Mouse (Mus musculus) neural tube, embryonic 15.5 days (tissue): ENCODE results near the gene Eps8l2. TPM values are rescaled to one million over a fixed set of nuclear protein-coding genes. Genes with fewer than 3 reads are reported as not detected.
"Not testable (repeated sequence)": the region's sequence is repeated elsewhere in the genome, so short reads cannot be mapped to it uniquely, and the experiment has no call there.

Source experiments
- ATAC-seq: fragments of 200-750 bp; cut with Nextera tagmentation; 2 replicates; pipeline ENCODE4 v1.8.0; 2017; ENCODE audit warnings: mild to moderate bottlenecking, moderate TSS enrichment, moderate library complexity; ENCODE audit not compliant: low FRiP score
- H3K27ac ChIP-seq: fragments of 300-500 bp; sonication (generic); replicated peaks from 2 replicates; pipeline ENCODE4 v1.5.1; 2015; ENCODE audit warnings: mild to moderate bottlenecking, inconsistent platforms
- H3K27me3 ChIP-seq: fragments of 300-500 bp; sonication (generic); replicated peaks from 2 replicates; pipeline ENCODE4 v1.6.1; 2015; ENCODE audit warnings: inconsistent platforms
- H3K36me3 ChIP-seq: fragments of 300-500 bp; sonication (generic); 2 replicates; pipeline ENCODE4 v1.6.1; 2015; ENCODE audit warnings: inconsistent platforms
- H3K4me1 ChIP-seq: fragments of 300-500 bp; sonication (generic); 2 replicates; pipeline ENCODE4 v1.6.1; 2015; ENCODE audit warnings: inconsistent platforms
- H3K4me2 ChIP-seq: fragments of 300-500 bp; sonication (generic); 2 replicates; pipeline ENCODE4 v1.6.1; 2015; ENCODE audit warnings: inconsistent platforms, mild to moderate bottlenecking, moderate library complexity
- H3K4me3 ChIP-seq: fragments of 300-500 bp; sonication (generic); replicated peaks from 2 replicates; pipeline ENCODE4 v1.5.1; 2015; ENCODE audit warnings: mild to moderate bottlenecking, inconsistent platforms
- H3K9ac ChIP-seq: fragments of 300-500 bp; sonication (generic); replicated peaks from 2 replicates; pipeline ENCODE4 v1.6.1; 2015; ENCODE audit warnings: mild to moderate bottlenecking, inconsistent platforms
- H3K9me3 ChIP-seq: fragments of 300-500 bp; sonication (generic); replicated peaks from 2 replicates; pipeline ENCODE4 v1.6.1; 2016; ENCODE audit warnings: inconsistent platforms
- WGBS: fragments of 180-500 bp; shearing (Covaris S2); methylation state at CpG from one replicate; pipeline ENCODE4 v1.1.7; 2015; ENCODE audit warnings: mixed read lengths; 5-methylcytosine and 5-hydroxymethylcytosine counted together
- polyA plus RNA-seq: library from polyadenylated mRNA; unstranded; fragments of >200 nt; fragmentation: Nextera tagmentation; extraction: Ambion mirVana; gene quantifications from 2 replicates; pipeline ENCODE4 v1.2.1, GENCODE M21; 2015

Gene Eps8l2
- polyA plus RNA-seq, 1 experiment from 2014 or later = 0.23 TPM

DNA sequence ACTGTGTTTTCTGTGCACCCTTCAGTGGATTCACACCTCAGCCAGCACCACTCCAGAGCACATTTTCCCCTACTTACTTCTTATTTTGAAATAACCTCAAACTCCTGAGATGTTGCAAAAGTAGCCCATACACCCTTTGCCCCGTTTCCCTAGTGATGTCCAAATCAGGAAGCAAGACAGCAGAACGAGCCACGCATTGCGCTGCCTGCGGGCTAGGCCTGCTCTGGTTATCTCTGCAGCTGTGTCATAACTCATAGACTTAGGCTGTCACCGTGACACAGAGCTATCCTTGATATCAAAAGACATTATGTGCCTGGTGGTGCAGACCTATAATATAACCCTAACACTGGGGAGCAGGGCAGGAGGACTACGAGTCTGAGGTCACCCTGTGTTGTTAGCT is 55.5 kb downstream of the Eps8l2 start:
- Histone ChIP-seq H3K9ac (no peak overlapping the region), H3K27me3 (no peaks in the 10 kb centered on the region), H3K4me1 (peaks cover 16% of the 10 kb centered on the region), H3K4me2 (no peak overlapping the region), H3K4me3 (no peak overlapping the region), H3K9me3 (no peaks in the 10 kb centered on the region), H3K36me3 (peaks cover 32% of the 10 kb centered on the region), H3K27ac (no peak overlapping the region)
- WGBS = 90% methylated on average over 7 of the region's 7 CpGs
- no peak for ATAC-seq

DNA sequence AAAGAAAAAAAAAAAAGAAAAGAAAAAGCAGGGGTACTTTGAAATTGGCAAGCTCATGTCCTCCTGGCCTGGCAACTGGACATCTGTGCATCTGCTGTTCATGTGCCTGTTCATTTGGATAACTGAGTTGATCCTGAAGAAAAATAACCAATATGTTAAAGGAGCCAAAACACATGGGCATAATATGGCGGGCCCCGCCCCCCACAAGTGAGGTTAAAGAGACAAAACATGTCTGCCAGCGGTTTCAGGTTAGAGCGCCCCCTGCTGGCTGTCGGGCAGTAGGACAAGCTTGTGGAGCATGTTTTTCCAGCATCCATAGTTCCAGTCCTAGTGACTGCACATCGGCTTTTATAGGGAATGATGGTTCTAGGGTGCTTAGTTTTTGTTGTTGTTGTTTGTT is 56.1 kb downstream of the Eps8l2 start:
- Histone ChIP-seq H3K4me2 (no peak overlapping the region), H3K27me3 (no peaks in the 10 kb centered on the region), H3K4me1 (peaks cover 16% of the 10 kb centered on the region), H3K9me3 (no peaks in the 10 kb centered on the region), H3K9ac (no peak overlapping the region), H3K27ac (no peak overlapping the region), H3K36me3 (peaks cover 37% of the 10 kb centered on the region), H3K4me3 (no peak overlapping the region)
- 22% methylated on average over 6 of the region's 6 CpGs for WGBS
- ATAC-seq = no peak

DNA sequence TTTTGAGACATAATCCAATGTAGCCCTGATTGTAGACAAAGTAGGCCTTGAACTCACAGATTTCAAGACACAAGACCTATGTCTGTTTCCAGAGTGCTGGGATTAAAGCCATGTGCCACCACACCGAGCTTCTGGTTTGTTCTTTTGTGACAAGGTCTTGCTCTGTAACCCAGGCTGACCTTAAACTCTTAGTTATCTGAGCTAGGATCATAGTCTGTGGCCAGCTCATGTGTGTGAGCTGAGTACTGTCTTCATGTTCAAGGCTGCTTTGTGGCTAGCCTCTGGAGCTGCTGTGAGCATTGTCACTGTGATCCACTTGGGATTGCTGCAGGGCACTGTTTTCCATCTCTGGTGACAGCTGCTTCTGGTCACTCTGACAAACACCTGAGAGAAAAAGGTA is 56.7 kb downstream of the Eps8l2 start:
- H3K4me2 ChIP-seq = no peak overlapping the region
- no peaks in the 10 kb centered on the region for H3K27me3 ChIP-seq
- H3K9me3 ChIP-seq = no peaks in the 10 kb centered on the region
- no peak for ATAC-seq
- no peak overlapping the region for H3K27ac ChIP-seq
- no peak overlapping the region for H3K9ac ChIP-seq
- H3K4me1 ChIP-seq = peaks cover 16% of the 10 kb centered on the region
- H3K4me3 ChIP-seq = no peak overlapping the region
- 90% methylated on average over 1 of the region's 1 CpGs for WGBS
- H3K36me3 ChIP-seq = peaks cover 43% of the 10 kb centered on the region

DNA sequence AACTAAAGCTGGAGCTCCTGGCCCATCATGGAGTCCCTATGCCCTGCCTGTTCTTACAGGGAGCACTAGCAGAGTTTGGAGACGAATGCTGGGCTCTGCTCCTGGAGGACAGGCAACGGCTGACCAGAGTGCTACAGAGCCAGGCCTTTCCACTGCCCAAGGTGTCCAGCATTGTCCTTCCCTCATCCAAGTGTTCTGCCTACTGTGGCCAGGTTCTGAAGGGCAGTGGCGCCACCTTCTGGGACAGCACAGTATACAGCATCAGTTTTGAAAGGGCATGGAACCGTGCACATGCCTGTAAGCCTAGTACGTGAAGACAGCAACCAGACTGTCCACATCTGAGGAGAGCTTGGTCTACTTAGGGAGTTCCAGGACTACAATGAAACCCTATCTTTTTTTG is 64.6 kb downstream of the Eps8l2 start:
- peaks cover 58% of the 10 kb centered on the region for H3K36me3 ChIP-seq
- 0 out of 2 replicates have a peak, but pooled peaks have one; percentile 22 for ATAC-seq

DNA sequence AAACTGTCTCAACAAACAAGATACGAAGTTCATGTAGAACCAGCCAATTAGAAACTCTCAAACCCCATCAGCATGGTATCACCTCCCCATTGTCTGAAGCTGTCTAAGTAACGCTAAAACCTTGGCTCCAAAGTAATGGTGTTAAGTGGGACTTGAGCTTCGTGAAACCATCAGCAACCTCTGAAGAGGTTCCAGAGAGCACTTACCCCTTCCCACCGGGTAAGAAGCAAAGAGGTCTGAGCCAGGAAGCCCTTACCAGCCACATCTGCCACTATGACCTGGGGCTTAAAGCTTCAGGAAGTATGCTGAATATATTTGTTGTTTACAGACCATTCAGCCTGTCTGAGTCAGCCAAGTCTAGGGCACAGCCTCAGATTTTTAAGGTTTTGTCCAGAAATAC is 66.8 kb downstream of the Eps8l2 start:
- Histone ChIP-seq H3K9ac (no peak overlapping the region), H3K36me3 (peaks cover 58% of the 10 kb centered on the region), H3K27me3 (no peaks in the 10 kb centered on the region), H3K27ac (no peak overlapping the region), H3K4me2 (no peak overlapping the region), H3K4me1 (peaks cover 5% of the 10 kb centered on the region), H3K9me3 (no peaks in the 10 kb centered on the region), H3K4me3 (no peak overlapping the region)
- ATAC-seq = no peak
- 80% methylated on average over 4 of the region's 4 CpGs for WGBS

More for the DNA sequence above, 64.6 kb downstream of the Eps8l2 start:
- Histone ChIP-seq H3K4me3 (no peak overlapping the region), H3K27me3 (no peaks in the 10 kb centered on the region), H3K9ac (no peak overlapping the region), H3K4me2 (no peak overlapping the region), H3K9me3 (no peaks in the 10 kb centered on the region), H3K4me1 (no peaks in the 10 kb centered on the region), H3K27ac (no peak overlapping the region)
- WGBS = 43% methylated on average over 5 of the region's 5 CpGs

DNA sequence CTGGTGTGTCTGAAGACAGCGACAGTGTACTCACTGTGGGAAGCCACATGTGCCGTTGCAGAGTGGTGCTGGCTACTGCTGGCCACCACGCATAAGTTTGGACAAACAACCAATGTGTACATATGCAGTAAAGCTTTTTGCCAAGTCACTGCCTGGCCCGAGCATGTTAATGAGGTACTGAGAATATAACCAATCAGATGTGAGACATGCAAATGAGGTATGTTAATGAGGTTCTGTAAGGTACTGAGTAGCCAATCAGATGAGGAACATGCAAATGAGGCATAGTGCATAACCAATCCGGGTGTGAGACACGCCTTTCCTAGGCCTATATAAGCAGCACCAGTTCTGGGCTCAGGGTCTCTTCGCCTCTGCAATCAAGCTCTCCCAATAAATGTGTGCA is 69.0 kb downstream of the Eps8l2 start:
- H3K4me3 ChIP-seq, H3K9me3 ChIP-seq, ATAC-seq, H3K27me3 ChIP-seq, H3K27ac ChIP-seq, H3K9ac ChIP-seq, H3K4me2 ChIP-seq: not testable (repeated sequence)
- Histone ChIP-seq H3K36me3 (peaks cover 43% of the 10 kb centered on the region), H3K4me1 (peaks cover 10% of the 10 kb centered on the region)
- WGBS = 98% methylated on average over 7 of the region's 7 CpGs

DNA sequence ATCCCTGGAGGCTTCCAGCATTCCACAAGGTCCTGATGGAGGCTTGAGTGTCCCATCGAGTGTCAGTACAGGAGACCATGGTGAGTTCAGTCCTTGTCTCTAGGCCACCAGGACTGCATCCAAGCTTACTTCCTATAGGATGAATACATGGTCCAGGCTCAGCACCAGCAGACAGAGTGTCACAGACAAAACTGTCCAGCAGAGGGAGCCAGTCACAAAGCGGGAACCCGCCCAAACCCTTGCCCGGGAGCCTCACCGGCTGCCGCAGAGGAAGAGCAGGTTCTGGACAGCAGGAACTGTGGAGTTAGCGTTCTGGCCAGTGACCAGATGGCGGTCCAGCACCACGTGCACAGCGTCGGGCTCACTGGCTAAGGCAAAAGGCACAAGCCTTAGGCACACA is 70.2 kb downstream of the Eps8l2 start:
- H3K4me1 ChIP-seq = peaks cover 18% of the 10 kb centered on the region

DNA sequence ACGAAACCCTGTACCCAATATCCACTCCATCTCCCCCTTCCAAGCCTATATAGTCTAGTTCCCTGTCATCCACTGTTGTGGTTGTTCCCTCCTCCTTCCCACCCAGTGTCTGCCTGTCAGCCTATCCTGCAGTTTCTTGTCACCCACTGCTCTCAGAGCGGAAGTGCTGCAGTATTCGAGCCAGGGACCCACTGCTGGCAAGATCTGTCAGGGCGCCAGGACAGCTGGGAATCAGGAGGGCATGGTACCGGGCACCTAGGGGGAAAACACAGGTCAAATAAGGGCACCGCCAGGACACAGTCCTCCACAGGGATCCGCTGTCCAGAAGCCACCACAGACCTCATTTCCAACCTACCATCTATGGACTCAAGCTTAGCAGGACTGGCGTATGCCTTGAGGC is 72.0 kb downstream of the Eps8l2 start:
- peaks cover 36% of the 10 kb centered on the region for H3K36me3 ChIP-seq
- H3K27ac ChIP-seq = no peak overlapping the region
- WGBS = 92% methylated on average over 8 of the region's 8 CpGs
- H3K27me3 ChIP-seq = no peaks in the 10 kb centered on the region
- no peak for ATAC-seq
- no peak overlapping the region for H3K9ac ChIP-seq
- H3K4me1 ChIP-seq = peaks cover 24% of the 10 kb centered on the region
- no peak overlapping the region for H3K4me2 ChIP-seq
- no peak overlapping the region for H3K4me3 ChIP-seq
- H3K9me3 ChIP-seq = no peaks in the 10 kb centered on the region

More for the DNA sequence above, 70.2 kb downstream of the Eps8l2 start:
- Histone ChIP-seq H3K9me3 (no peaks in the 10 kb centered on the region), H3K4me3 (no peak overlapping the region), H3K9ac (no peak overlapping the region), H3K27ac (no peak overlapping the region), H3K4me2 (0 out of 2 replicates have a peak overlapping the region, but pooled peaks have one; percentile 23), H3K27me3 (no peaks in the 10 kb centered on the region), H3K36me3 (peaks cover 37% of the 10 kb centered on the region)
- WGBS = 11% methylated on average over 11 of the region's 11 CpGs
- peak; percentile 40 for ATAC-seq

DNA sequence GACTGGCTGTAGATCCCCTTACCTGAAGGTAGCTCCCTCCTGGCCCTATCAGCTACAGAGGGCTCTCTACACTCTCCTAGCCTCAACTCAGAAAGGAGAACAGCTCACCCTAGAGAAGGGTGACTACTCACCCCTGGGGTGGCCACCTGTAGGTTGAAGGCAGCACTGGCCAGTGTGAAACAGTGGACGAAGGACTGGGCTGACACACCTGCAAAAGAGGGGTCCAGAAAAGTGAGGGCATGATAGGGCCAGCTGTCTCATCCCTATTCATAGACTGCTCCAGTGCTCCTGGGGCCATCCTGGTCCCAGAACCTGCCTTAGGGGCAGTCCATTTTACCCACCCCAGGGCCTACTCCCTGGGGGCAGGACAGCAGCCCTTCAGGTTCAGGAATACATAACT is 73.0 kb downstream of the Eps8l2 start:
- no peak overlapping the region for H3K4me2 ChIP-seq
- H3K36me3 ChIP-seq = peaks cover 31% of the 10 kb centered on the region
- no peaks in the 10 kb centered on the region for H3K27me3 ChIP-seq
- H3K27ac ChIP-seq = no peak overlapping the region
- H3K9me3 ChIP-seq = no peaks in the 10 kb centered on the region
- peaks cover 24% of the 10 kb centered on the region for H3K4me1 ChIP-seq
- WGBS = 94% methylated on average over 1 of the region's 1 CpGs
- H3K4me3 ChIP-seq = no peak overlapping the region
- ATAC-seq = no peak
- H3K9ac ChIP-seq = no peak overlapping the region

Other genes with a start within 250 kb of the Eps8l2 start
- 3.3 and 7.8 TPM in 2 replicates for gene Sigirr, start 238.3 kb upstream of the Eps8l2 start, polyA plus RNA-seq
- gene Ano9, start 221.1 kb upstream of the Eps8l2 start, polyA plus RNA-seq = 0.60 and 1.4 TPM in 2 replicates
- 83.2 and 86.7 TPM in 2 replicates for gene Ptdss2, start 216.5 kb upstream of the Eps8l2 start, polyA plus RNA-seq
- 50.0 and 69.8 TPM in 2 replicates for gene Rnh1, start 166.0 kb upstream of the Eps8l2 start, polyA plus RNA-seq
- gene Hras, start 144.9 kb upstream of the Eps8l2 start, polyA plus RNA-seq = 166 and 188 TPM in 2 replicates
- 9.0 and 9.1 TPM in 2 replicates for gene Lrrc56, start 144.7 kb upstream of the Eps8l2 start, polyA plus RNA-seq
- gene Lmntd2, start 124.8 kb upstream of the Eps8l2 start, polyA plus RNA-seq = 0.35 and 1.6 TPM in 2 replicates
- gene Rassf7, start 123.0 kb upstream of the Eps8l2 start, polyA plus RNA-seq = 24.1 and 28.1 TPM in 2 replicates
- 54.9 and 60.2 TPM in 2 replicates for gene Phrf1, start 110.1 kb upstream of the Eps8l2 start, polyA plus RNA-seq
- 2.6 and 7.8 TPM in 2 replicates for gene Irf7, start 72.4 kb upstream of the Eps8l2 start, polyA plus RNA-seq
- gene Cdhr5, start 62.1 kb upstream of the Eps8l2 start, polyA plus RNA-seq = 4.2 TPM in 1 of 2 replicates, not detected in the other
- 5.4 and 11.0 TPM in 2 replicates for gene Sct, start 59.7 kb upstream of the Eps8l2 start, polyA plus RNA-seq
- 0.87 and 1.3 TPM in 2 replicates for gene Drd4, start 46.9 kb upstream of the Eps8l2 start, polyA plus RNA-seq
- gene Deaf1, start 11.2 kb upstream of the Eps8l2 start, polyA plus RNA-seq = 178 and 200 TPM in 2 replicates
- 50.5 and 55.8 TPM in 2 replicates for gene Tmem80, start 11.1 kb upstream of the Eps8l2 start, polyA plus RNA-seq
- gene Taldo1, start 53.3 kb downstream of the Eps8l2 start, polyA plus RNA-seq = 269 and 298 TPM in 2 replicates
- gene Gatd1, start 75.3 kb downstream of the Eps8l2 start, polyA plus RNA-seq = 49.3 and 50.4 TPM in 2 replicates
- 185 and 208 TPM in 2 replicates for gene Cend1, start 90.6 kb downstream of the Eps8l2 start, polyA plus RNA-seq
- 76.7 and 88.8 TPM in 2 replicates for gene Slc25a22, start 99.0 kb downstream of the Eps8l2 start, polyA plus RNA-seq
- 2.7 and 5.0 TPM in 2 replicates for gene Pidd1, start 105.1 kb downstream of the Eps8l2 start, polyA plus RNA-seq
- gene Rplp2, start 108.5 kb downstream of the Eps8l2 start, polyA plus RNA-seq = 743 and 829 TPM in 2 replicates
- gene Pnpla2, start 116.3 kb downstream of the Eps8l2 start, polyA plus RNA-seq = 17.2 and 25.7 TPM in 2 replicates
- gene Cracr2b, start 122.2 kb downstream of the Eps8l2 start, polyA plus RNA-seq = 7.1 and 9.6 TPM in 2 replicates
- gene Cd151, start 128.5 kb downstream of the Eps8l2 start, polyA plus RNA-seq = 23.7 and 25.1 TPM in 2 replicates
- gene Polr2l, start 136.3 kb downstream of the Eps8l2 start, polyA plus RNA-seq = 85.3 and 89.8 TPM in 2 replicates
- gene Tspan4, start 136.4 kb downstream of the Eps8l2 start, polyA plus RNA-seq = 73.0 and 77.3 TPM in 2 replicates
- 50.4 and 54.4 TPM in 2 replicates for gene Chid1, start 201.0 kb downstream of the Eps8l2 start, polyA plus RNA-seq
- gene Ap2a2, start 223.3 kb downstream of the Eps8l2 start, polyA plus RNA-seq = 105 and 109 TPM in 2 replicates